Mouse (Mus musculus) stomach, embryonic 16.5 days (tissue): Measurements from ENCODE around the gene Tent4b. TPM values are rescaled to one million over a fixed set of nuclear protein-coding genes. Genes with fewer than 3 reads are reported as not detected.

Experiments
- ATAC-seq: fragments of 200-750 bp; cut with Nextera tagmentation; 2 replicates; pipeline ENCODE4 v1.8.0; 2017; ENCODE audit warnings: moderate number of reproducible peaks, moderate TSS enrichment; ENCODE audit not compliant: insufficient read depth, low FRiP score
- H3K27ac ChIP-seq: fragments of 300-500 bp; sonication (generic); 2 replicates; pipeline ENCODE4 v1.5.1; 2014; ENCODE audit warnings: low read length
- H3K27me3 ChIP-seq: fragments of 300-500 bp; sonication (generic); 2 replicates; pipeline ENCODE4 v1.6.1; 2014; ENCODE audit warnings: low read length, control low read depth, mixed read lengths; ENCODE audit not compliant: control insufficient read depth, insufficient read depth
- H3K36me3 ChIP-seq: fragments of 300-500 bp; sonication (generic); 2 replicates; pipeline ENCODE4 v1.6.1; 2014; ENCODE audit warnings: low read length; ENCODE audit not compliant: control insufficient read depth, insufficient read depth
- H3K4me1 ChIP-seq: fragments of 300-500 bp; sonication (generic); 2 replicates; pipeline ENCODE4 v1.6.1; 2014; ENCODE audit warnings: low read length, control low read depth, mixed read lengths; ENCODE audit not compliant: control insufficient read depth, insufficient read depth
- H3K4me2 ChIP-seq: fragments of 300-500 bp; sonication (generic); 2 replicates; pipeline ENCODE4 v1.6.1; 2014; ENCODE audit warnings: low read depth, low read length, mixed read lengths
- H3K4me3 ChIP-seq: fragments of 300-500 bp; sonication (generic); replicated peaks from 2 replicates; pipeline ENCODE4 v1.5.1; 2014; ENCODE audit warnings: mild to moderate bottlenecking, low read length
- H3K9ac ChIP-seq: fragments of 300-500 bp; sonication (generic); 2 replicates; pipeline ENCODE4 v1.6.1; 2014; ENCODE audit warnings: low read length
- H3K9me3 ChIP-seq: fragments of 300-500 bp; sonication (generic); replicated peaks from 2 replicates; pipeline ENCODE4 v1.6.1; 2016; ENCODE audit warnings: low read length, control low read depth; ENCODE audit not compliant: control insufficient read depth
- WGBS: fragments of 180-500 bp; shearing (Covaris S2); extraction: QIAGEN DNeasy Blood & Tissue Kit; methylation state at CpG from one replicate; pipeline ENCODE4 v1.1.7; 2014; 5-methylcytosine and 5-hydroxymethylcytosine counted together
- polyA plus RNA-seq: library from polyadenylated mRNA; unstranded; fragments of >200 nt; fragmentation: Nextera tagmentation; extraction: Ambion mirVana; gene quantifications from 2 replicates; pipeline ENCODE4 v1.2.1, GENCODE M21; 2015

Tent4b gene
- polyA plus RNA-seq, result 5.6 and 5.9 TPM in 2 replicates

- Histone ChIP-seq H3K4me3 (peak within 1 kb of the TSS; percentile 87), H3K27me3 (no peaks in the 10 kb centered on the region), H3K9ac (peak within 1 kb of the TSS; percentile 93), H3K36me3 (no peaks in the 10 kb centered on the region), H3K27ac (peak within 1 kb of the TSS; percentile 94), H3K9me3 (no peaks in the 10 kb centered on the region), H3K4me2 (peak within 1 kb of the TSS; percentile 94), H3K4me1 (peaks cover 17% of the 10 kb centered on the region)
- under 1% methylated on average over 88 of the region's 97 CpGs for WGBS
- ATAC-seq, result peak; percentile 97
These were observed at the start of gene Tent4b for GRCm38 (mm10) chr8:88198945-88199571. Gene Tent4b, plus strand, starts transcription at chr8:88199213.

- no peak overlapping the region for H3K4me2 ChIP-seq
- H3K36me3 ChIP-seq, result peaks cover 11% of the 10 kb centered on the region; the same call in 1 of the 2 replicates
- no peak overlapping the region for H3K9ac ChIP-seq
- no peak overlapping the region for H3K27ac ChIP-seq
- H3K27me3 ChIP-seq, result no peaks in the 10 kb centered on the region
- no peaks in the 10 kb centered on the region for H3K9me3 ChIP-seq
- no peak overlapping the region for H3K4me3 ChIP-seq
- no peaks in the 10 kb centered on the region for H3K4me1 ChIP-seq
- no peak for ATAC-seq
- WGBS, result 93% methylated on average over 6 of the region's 6 CpGs
These were observed 48.1 kb upstream of the Tent4b start for GRCm38 (mm10) chr8:88150910-88151371.

- Histone ChIP-seq H3K9ac (no peak overlapping the region), H3K4me1 (no peaks in the 10 kb centered on the region), H3K27me3 (no peaks in the 10 kb centered on the region), H3K4me3 (no peak overlapping the region), H3K36me3 (peaks cover 15% of the 10 kb centered on the region), H3K4me2 (no peak overlapping the region), H3K9me3 (no peaks in the 10 kb centered on the region), H3K27ac (no peak overlapping the region)
- no peak for ATAC-seq
- 82% methylated on average over 10 of the region's 10 CpGs for WGBS
These were observed 38.6 kb upstream of the Tent4b start for GRCm38 (mm10) chr8:88160237-88160995.

DNA sequence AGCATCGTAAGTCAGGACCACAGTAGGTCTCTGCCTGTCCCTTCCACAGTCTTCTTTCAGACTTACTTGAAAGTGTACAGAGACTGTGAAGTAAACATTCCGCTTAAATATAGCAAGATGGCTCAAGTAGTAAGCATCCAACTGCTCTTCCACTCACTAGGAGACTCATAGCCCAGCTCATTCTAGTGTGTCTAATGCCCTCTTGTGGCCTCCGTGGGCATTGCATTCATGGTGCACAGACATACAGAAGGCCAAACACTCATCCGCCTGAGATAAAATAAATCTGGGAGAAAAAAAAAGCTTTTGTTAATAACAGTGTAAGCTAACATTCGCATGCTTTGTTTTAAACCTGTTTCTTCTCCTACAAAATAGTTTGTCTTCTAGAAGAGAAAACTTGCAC is 37.6 kb upstream of the Tent4b start:
- 68% methylated on average over 5 of the region's 5 CpGs for WGBS
- Histone ChIP-seq H3K4me1 (no peaks in the 10 kb centered on the region), H3K27me3 (no peaks in the 10 kb centered on the region), H3K4me3 (no peak overlapping the region), H3K4me2 (no peak overlapping the region), H3K36me3 (peaks cover 15% of the 10 kb centered on the region), H3K27ac (no peak overlapping the region), H3K9ac (no peak overlapping the region), H3K9me3 (no peaks in the 10 kb centered on the region)
- ATAC-seq, result no peak

DNA sequence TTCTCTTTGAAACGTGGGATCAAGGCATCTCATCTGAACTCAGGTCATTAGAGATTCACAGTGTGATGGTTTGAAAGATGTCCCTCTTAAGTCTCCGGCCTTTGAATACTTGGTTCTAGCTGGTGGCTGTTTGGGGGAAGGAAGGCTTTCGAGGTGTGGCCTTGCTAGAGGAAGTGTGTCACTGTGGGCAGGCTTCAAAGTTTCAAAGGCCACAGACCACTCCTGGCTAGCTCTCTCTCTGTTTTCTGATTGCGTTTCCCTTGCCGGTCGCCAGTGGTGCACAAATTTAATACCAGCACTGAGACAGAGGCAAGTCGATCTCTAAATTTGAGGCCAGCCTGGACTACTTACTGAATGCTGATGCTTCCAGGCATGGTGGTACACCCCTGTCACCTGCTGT is 23.7 kb upstream of the Tent4b start:
- no peaks in the 10 kb centered on the region for H3K4me1 ChIP-seq
- H3K4me2 ChIP-seq, result no peak overlapping the region
- no peak overlapping the region for H3K4me3 ChIP-seq
- 86% methylated on average over 7 of the region's 7 CpGs for WGBS
- no peak overlapping the region for H3K27ac ChIP-seq
- no peak overlapping the region for H3K9ac ChIP-seq
- ATAC-seq, result no peak
- H3K27me3 ChIP-seq, result no peaks in the 10 kb centered on the region
- H3K9me3 ChIP-seq, result no peaks in the 10 kb centered on the region
- H3K36me3 ChIP-seq, result peaks cover 7% of the 10 kb centered on the region; the same call in 1 of the 2 replicates

DNA sequence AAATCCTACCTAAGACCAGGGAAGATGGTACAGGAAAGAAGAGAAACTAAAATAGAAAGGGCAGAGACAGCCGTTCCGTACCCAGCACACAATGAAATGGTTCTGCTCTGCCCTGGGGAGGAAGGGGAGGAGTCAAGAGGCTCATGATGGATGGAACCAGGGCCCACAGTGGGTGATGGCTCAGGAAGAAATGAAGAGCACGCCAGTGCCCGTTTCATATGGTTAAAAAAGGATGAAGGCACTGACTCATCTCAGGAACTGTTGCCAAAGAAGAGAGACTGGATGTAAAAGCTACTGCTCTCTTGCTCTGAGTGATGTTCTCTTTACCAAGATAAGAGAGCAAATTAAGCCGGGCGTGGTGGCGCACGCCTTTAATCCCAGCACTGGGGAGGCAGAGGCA is 21.7 kb upstream of the Tent4b start:
- no peak for ATAC-seq
- WGBS, result 84% methylated on average over 8 of the region's 8 CpGs
- Histone ChIP-seq H3K4me2 (no peak overlapping the region), H3K9me3 (no peaks in the 10 kb centered on the region), H3K27ac (no peak overlapping the region), H3K4me1 (no peaks in the 10 kb centered on the region), H3K36me3 (no peaks in the 10 kb centered on the region; the same call in 1 of the 2 replicates), H3K9ac (no peak overlapping the region), H3K27me3 (no peaks in the 10 kb centered on the region), H3K4me3 (no peak overlapping the region)

DNA sequence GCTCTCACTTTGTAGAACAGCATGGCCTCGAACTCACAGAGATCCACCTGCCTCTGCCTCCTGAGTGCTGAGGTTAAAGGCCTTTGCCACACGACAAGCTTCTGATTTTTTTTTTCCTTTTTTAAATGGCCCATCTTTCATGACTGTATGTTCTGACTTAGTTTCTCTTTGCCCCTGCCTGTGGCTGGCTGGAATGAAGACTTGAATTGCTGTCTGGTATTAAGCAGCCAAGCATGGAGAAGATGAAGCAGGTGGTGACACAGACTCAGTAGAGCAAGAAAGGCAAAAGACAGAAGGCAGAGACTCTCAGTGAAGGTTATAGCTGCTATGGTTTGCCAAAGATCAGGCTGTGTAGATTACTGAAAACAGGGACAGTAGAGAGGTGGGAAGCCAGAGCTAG is 15.9 kb upstream of the Tent4b start:
- 88% methylated on average over 2 of the region's 2 CpGs for WGBS
- H3K4me1 ChIP-seq, result no peaks in the 10 kb centered on the region

GRCm38 (mm10) chr8:88184914-88185313 is 14.1 kb upstream of the Tent4b start:
- no peaks in the 10 kb centered on the region for H3K9me3 ChIP-seq
- H3K9ac ChIP-seq, result no peak overlapping the region
- ATAC-seq, result no peak
- H3K4me3 ChIP-seq, result no peak overlapping the region
- no peaks in the 10 kb centered on the region for H3K4me1 ChIP-seq
- 90% methylated on average over 1 of the region's 1 CpGs for WGBS
- no peak overlapping the region for H3K27ac ChIP-seq
- H3K27me3 ChIP-seq, result no peaks in the 10 kb centered on the region
- H3K4me2 ChIP-seq, result no peak overlapping the region
- no peaks in the 10 kb centered on the region for H3K36me3 ChIP-seq

More for the DNA sequence above, 15.9 kb upstream of the Tent4b start:
- ATAC-seq, result no peak
- H3K9ac ChIP-seq, result no peak overlapping the region
- no peaks in the 10 kb centered on the region for H3K36me3 ChIP-seq
- H3K27me3 ChIP-seq, result no peaks in the 10 kb centered on the region
- H3K27ac ChIP-seq, result no peak overlapping the region
- no peak overlapping the region for H3K4me2 ChIP-seq
- H3K4me3 ChIP-seq, result no peak overlapping the region
- no peaks in the 10 kb centered on the region for H3K9me3 ChIP-seq

DNA sequence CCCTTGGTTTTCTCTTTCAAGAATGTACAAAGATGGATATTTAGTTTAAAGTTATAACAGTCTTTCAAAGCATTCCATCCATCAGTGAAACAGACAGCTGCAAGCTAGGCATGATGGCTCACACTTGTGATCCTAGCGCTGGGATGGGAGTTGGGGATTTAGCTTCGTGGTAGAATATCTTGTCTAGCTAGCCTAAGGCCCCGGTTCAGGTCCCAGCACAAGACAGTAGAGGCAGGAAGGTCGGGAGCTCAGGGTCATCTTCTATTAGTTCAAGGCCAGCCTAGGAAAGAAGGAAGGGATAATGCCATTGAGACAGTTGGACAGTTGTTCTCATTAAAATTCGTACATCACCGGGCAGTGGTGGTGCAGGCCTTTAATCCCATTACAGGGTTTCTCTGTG is 13.3 kb upstream of the Tent4b start:
- Histone ChIP-seq H3K4me1 (no peaks in the 10 kb centered on the region), H3K9me3 (no peaks in the 10 kb centered on the region), H3K27ac (no peak overlapping the region), H3K9ac (no peak overlapping the region), H3K36me3 (no peaks in the 10 kb centered on the region), H3K4me2 (no peak overlapping the region), H3K27me3 (no peaks in the 10 kb centered on the region), H3K4me3 (no peak overlapping the region)
- 82% methylated on average over 6 of the region's 6 CpGs for WGBS
- ATAC-seq, result no peak
